Mouse (Mus musculus): ENCODE results near the gene C1qtnf6. TPM values are rescaled to one million over a fixed set of nuclear protein-coding genes. Genes with fewer than 3 reads are reported as not detected.
A peak's percentile ranks its signal among the peaks of the same experiment; 100 is the strongest.

C1qtnf6 gene
- total RNA-seq, 2 experiments from 2014 or later = 63.6 to 64.5 TPM

DNA sequence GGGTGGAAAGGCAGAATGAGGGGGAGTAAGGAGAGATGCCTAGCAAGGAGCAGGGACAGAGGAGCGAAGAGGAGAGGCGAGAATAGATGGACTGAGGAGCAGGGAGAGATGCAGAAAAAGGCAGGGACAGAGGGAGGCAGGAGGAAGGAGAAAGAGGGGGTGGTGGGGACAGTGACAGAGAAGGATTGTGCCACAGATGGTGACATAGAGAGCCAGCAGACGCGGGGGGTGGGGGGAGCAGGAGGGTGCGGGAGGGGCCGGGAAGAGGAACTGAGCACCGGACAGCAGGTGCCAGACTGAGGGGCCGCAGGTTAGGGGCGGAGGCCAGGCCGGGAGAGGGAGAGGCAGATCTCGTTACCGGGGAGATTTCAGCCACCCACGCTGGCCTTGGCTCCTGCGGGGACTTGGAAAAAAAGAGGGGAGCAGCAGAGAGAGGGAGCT is 13.4 kb upstream of the C1qtnf6 start, which contains the start of gene Sstr3:
TSS of gene Sstr3 (minus strand) at position 125 of the 441 bp plus-strand sequence.
- DNase-seq = no peak

DNA sequence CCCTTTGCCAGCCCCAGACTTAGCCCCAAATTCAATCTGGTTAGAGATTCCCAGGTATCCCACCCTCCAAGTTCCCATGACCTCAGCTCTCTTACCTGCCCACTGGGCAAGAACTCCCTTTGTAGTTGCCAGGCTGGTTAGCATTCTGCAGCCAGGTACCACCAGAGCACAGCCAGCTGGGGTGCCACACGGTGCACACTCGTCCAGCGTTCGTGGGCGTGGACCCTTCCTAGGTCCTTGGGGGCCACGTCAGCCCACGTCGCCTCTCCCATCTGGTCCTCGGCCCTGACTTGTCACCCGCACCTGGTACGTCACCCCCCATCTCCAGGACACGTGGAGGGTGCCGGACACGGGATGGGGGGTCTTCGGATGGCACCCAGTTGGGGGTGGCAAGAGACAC is 12.8 kb upstream of the C1qtnf6 start:
- no peak for DNase-seq

DNA sequence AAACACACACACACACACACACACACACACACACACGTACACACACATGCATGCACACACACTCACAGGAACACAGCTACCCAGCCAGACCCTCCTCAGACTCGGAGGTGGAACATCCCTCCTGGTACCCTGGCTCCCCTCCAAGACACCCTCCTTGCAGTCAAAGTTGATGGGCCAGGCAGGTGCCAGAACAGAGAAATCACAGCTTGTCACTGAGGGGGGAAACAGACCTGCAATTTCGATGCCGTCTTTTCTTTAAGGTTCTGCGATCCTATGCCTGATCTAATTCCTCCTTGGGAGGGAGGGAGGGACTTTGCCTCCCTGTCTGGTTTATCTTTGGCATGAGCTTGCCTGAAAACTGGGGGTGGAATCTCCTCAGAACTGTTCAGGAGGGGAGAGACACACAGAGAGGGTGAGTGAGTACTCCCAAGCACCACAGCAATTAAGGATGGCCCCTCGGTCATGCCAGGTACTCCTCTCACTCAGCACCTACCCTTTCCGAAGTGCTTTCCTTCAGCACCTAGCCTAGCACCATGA is 11.6 kb upstream of the C1qtnf6 start:
- DNase-seq = no peak

DNA sequence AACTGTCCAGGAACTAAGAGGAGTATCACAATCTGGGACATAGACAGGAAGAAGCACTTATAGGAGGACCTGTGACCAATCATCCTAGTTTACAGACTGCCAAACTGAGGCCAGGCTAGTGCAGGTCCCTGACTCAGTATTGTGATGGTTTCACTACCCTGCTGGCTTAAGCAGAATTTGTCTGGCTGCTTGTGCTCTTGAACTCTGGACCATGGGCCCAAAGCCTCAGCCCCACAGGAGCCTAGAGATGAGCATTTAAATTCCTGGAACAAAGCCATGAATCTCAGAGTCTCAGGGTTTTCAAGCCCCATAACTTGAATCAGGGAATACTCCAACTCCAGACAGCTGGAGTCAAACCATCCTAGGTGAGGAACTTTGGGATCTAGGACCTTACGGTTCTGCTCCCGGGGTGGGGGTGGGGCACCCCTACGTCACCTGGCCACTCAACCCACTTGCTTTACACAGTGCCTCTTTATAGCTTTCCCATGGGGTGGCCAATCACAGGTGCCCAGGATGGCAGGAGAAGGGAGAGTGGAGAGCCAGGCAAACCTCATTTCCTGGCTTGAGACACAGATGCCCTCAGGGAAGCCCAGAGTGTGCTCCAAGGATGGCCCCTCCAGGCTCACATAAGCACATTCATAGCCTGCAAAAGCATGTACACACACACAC is 11.0 kb upstream of the C1qtnf6 start:
- no peak for DNase-seq

DNA sequence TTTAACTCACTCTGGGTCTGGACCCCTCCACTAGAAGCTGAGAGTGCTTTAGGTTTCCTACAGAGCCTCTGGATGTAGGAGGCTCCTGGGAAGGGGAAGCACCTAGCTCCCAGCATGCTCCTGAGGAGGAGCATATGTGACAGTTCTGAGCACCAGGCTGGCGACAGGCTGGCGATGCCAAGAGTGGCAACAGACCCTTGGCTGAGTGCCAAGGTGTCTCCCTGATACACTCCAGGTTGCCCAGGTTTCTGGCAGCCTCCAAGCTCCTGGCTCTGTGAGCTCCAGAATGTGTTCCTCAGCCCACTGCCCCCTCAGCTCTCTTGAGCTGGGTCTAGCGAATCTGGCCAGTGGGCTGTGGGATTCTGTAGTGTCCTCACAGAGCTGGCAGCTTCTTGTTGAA is 10.4 kb upstream of the C1qtnf6 start:
- DNase-seq = peak; percentile 76

DNA sequence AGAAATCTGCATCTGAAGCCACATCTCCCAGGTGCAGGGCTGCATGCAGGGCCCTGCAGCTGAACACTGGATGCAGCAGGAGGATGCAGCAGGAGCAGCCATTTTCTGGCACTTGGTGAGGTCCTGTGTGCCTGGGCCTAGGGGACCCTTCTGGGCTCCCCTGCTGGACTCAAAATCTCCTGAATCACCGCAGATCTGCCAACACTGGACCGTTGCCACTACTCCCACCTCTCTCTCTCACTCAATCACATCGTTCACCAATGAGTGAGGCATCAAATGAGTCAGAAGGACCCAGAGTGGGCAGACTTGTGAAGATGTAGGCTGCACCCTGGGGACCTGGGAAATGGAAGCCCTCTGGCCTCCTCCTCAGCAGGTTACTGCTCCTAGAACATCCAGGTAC is 9.8 kb upstream of the C1qtnf6 start:
- no peak for DNase-seq

DNA sequence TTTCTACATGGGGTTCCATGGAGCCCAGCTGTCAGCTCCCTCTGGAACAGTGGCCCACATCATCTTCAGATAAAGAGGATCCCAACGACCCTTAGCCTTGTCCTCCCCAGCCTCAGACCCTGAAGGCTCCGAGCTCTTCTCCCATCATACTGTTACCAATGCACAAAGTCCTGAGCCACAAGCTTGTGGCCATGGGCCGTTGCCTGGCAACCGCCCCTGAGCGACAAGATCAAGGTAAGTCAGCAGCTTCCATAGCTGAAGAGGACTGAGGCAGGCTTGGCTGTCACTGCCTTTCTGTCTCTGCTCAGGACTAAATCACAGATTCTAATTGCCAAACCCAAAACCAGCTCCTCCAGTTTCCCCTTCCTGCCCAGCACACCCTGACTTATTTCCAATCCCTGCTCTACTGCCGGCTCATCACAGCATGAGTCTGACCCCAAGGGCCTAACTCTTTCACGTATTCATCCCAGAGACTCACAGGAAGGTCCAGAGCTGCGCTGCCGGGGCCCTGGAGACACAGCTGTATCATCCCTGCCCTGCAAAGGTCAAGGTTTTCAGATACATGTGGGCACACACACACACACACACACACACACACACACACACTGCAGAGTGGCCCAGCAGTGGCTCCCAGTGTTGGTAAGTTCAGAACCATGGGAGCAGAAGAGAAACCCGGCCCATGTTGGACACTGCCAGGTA is 4.7 kb upstream of the C1qtnf6 start:
- DNase-seq = no peak

DNA sequence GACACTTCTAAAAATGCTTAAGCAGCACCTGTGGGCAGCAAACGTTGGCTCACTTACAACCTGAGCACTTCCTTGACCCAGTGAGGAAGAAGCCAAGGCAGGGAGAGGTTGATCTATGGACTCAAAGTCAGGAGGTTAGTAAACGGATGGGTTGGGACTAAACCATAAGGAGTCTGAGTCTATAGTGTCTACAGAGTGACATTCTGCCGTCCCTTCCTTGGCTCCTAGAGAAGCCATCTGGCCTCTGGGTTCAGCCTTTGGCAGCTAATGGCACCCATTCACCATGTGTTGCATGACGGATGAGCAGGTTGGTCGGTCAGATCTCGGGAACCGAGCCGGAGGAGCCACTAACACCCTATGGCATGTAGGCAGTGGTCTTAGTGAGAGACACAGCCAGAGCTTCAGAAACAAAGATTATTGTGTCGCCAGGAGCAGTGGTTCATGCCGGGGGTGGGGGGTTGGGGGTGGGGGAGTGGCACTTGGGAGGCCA is 2.2 kb upstream of the C1qtnf6 start:
- no peak for DNase-seq

DNA sequence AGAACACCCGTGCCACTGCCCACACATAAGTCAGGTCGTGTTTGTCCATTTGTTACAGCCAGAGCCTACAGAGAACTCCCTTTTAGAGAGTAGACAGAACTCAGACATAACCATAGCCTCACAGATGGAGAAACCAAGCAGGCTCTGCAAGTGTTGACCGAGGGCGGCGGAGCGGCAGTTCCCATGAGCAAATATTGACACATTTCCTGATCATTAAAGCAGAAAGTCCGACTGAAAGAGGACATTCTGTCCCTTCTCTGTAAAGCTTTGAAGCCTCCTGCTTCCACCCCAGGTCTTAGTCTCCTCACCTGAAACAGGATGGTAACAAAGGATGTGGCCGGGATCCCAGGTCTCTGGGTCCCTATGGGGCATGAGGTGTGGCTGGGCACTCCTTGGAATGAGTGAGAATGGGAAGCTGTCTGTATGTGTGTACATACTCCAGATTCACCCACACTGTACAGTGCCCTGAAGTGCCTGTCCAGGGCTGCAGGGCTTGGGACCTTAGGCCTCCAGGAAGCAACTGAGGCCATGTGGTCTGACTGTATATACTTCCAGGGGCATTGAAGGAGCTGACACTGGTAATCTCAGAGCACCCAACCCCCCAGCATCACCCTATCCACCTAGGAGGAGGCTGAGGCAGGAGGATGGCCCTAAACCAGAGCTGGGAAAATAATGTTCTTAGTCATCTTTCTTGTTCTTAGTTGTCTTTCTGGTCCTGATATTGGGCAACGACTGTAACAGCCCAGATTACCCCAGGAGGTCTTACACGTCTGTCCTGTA is 1.5 kb upstream of the C1qtnf6 start:
- no peak for DNase-seq

DNA sequence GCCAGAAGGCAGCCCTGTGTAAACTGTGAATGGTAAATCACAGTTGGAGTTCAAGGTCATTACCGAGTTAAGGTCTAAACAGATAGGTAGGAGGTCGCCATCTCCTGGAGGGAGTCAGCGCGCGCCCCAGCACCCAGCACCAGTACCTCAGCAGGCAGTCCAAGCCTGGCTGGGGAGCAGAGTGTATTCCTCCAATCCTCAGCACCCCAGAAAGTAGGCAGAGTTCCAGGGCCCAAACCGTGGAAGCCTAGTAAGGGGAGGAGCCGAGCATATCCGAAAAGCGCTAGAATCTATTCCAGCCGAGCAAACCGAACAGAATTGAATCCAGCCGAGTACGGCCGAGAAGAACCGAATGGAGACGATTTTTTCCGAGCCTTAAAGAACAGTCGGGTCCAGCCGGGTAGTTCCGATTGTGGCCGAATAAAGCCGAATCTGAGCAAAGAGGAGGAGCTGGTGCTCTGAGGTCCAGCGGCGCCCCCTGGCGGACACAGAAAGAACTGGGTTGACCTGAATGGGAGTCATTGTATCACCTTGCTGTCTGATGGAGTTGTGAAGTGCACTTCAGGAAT is 769 bp upstream of the C1qtnf6 start:
- peak; percentile 99 for DNase-seq

DNA sequence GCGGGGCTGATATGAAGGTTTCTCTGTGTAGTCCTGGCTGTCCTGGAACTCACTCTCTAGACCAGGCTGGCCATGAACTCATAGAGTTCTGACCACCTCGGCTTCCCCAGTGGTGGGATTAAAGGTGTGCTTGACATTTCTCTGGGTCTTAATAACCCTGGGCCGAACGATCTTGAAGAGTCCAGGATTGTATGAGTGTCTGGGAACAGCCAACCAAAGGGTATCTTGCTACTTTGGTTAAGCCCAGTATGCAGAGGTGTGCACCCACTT is 170 bp upstream of the C1qtnf6 start:
- DNase-seq = no peak

DNA sequence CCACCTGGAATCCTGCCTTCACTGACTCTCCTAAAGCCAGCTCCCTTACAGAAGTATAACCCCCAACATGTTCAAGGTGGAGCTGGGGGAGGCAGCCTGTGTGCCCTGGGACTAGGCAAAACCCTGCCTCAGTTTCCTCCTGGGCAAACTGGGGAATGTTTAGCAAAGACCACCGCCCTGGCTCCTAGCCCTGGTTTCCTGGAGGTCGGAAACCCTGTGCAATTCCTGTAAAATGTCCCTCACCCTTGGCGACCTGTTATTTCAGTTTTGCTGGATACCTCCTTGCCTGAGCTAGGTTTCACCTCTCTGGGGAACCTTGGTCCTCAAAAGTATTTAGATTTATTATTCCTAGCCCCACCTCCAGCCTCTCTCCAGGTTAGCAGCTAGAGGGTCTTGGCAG is 1.1 kb downstream of the C1qtnf6 start:
- no peak for DNase-seq

DNA sequence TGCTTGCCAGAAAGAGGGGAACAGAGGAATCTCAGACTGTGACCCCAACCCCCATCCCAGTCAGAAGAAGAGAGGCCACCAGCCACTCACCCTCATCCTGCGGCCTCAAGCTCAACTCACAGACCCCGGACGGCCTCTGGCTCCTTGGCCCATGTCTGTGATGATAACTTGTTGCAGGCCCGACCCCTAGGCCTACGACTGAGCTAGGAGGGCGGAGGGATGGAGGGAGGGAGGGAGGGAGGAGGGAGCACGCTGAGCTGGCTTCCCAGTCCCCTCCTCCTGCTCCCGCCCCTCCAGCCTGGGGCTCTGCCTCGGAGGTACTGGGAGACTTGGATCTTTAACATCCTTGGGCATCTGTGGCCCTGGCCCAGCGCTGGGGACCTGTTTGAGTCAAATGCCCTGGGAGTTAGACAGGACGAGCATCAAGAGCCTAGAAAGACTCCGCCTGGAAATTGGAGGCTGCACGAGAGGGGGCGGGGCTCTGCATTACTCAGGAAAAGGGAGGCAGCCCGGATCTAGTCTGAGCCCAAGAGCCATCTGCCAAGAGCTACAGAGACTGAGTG is 1.7 kb downstream of the C1qtnf6 start:
- peak; percentile 82 for DNase-seq

DNA sequence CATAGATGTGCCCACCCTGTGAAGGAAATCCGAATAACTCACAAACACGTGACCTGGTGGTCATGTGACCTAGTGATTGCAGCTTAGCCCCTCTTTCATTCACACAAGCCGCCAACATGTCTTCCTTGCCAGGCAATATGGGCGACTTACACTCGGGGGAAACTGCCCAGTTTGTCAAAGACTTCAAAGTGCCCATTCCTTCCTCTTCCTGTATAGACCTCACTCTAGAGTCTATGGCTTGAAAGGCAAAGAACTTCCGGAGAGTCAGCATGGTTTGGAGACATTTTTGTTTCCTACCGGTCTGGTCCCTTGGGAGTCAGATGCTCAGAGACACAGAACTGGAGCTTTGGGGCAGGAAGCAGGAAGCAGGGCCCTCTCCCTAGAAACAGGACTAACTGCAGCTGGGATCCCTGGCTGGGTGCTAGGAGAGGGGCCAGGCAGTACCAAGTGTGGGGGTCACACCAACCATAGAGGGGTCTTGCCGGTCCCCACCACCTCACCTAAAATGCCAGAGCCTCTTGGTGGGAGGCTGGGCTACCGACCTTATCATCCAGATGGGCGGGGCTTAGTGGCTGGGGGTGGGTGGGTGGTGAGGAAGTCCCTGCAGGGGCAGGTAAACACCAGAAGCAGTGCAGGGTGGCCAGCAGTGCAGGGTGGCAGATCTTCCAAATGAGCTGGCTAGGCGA is 2.3 kb downstream of the C1qtnf6 start:
- peak; percentile 56 for DNase-seq

DNA sequence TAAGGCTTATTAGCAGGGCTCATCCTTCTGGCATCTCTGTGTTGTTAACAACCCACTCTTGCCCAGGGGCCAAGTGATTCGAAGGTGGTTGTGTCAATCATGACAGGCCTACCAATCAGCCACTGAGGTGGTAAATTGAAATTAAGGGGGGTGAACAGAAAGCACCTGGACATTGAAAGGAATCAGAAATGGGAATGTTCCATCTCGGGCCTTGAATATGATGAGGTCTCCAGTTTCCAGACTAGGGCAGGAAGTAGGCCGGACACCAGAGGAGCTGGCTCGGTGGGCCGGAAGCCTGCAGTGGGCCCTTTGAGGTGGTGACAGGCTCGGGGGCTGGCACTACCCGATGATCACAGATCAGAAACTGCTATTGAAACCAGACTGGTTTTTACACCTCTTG is 3.2 kb downstream of the C1qtnf6 start:
- DNase-seq = peak; percentile 69

DNA sequence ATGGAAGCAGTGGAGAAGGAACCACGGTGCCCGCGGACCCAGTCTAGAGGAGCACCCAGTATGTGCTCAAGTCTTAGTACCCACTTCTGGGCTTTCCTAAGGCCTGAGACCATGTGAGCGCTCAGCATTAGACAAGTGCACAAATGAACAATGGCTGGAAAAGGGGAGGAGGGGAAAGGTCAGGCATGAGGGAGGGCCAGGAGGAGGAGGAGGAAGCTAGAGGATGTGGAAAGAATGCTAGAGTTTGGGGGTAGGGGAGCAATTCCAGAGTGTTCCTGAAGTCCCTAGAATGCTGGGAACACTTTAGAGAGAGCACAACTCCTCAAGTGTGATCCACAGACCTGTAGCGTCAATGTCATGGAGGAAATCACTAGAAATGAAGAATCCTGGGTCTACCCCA is 7.1 kb downstream of the C1qtnf6 start:
- DNase-seq = no peak

DNA sequence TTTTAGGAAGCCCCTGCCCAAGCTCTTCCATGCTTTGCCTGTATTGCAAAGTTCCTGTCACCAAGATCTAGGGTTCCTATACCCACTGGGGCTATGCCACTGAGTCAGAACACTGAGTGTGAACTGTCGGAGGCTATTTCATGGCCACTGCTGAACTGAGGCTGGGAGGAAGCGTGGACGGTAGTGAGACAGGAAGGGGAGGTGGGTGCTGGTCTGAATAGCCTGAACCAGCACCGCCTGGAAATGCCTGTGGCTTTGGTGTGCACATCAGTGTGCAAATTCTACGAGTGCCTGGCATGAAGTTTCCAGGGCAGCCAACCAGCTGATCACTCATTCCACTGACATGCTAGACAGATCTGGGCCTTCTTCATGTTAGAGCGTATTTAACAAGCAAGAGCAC is 9.3 kb downstream of the C1qtnf6 start:
- no peak for DNase-seq

DNA sequence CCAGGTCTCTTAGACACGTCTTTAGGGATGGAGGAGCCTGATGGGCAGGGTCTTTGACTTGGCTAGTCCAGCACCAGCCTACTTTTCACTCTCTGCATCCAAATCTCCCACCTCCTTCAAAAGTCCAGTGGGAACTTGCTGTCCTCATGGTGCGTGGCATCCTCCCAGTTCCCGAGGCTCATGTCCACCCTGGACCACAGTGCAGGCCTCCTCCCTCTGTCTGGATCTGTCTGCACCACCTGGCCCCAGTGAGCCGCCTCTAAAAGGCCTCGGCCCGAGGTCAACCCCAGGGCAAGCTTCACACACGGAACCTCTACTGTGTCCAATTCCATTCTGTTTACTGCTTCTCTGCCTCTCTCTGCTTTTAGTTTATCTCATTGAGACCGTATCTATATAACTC is 9.9 kb downstream of the C1qtnf6 start:
- no peak for DNase-seq

DNA sequence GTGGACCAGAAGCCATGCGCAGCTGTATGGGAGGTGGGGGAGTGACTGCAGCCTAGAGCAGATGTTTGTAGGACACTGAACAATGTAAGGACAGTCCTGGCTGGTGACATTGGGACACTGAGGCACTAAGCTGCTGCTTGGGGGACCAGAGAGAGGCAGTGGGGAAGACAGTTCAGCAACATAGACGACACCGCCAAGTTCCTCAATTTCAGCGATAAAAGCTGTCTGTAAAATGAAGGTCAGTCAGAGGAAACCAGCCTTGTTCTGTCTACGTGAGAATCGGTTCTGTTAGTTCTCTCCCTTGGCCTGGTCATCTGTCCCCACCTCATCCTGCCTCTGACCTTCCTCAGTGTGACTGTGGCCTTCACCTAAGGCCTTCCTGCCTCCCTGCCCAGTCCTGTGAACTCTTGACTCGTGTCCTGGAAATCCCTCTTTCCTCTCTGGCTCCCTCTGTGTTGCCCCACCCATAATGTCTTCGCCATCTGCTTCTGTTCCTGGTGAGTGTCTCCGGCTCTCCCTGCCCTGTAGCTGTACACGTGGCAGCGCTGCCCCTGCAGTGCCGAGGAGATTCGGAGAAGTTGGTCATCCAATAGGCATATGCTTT is 11.0 kb downstream of the C1qtnf6 start:
- peak; percentile 60 for DNase-seq

DNA sequence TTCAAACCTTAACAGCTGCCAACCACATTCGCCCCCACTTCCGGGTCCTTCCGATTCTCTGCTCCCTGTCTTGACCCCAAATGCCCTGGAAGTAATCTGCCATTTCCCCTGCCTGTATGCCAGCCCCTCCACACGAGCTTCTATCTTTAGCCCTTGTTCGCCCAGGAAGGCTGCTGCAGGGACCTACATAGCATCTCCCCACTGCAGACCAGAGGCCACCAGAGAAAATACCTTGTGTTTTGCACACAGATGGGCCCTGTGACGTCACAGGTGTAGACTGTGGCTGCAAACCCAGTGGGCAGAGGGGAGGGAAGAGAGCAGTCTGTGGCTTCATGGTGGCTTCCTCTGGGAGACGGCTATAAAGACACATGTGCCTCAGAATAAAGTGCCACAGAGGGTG is 13.0 kb downstream of the C1qtnf6 start:
- DNase-seq = no peak

DNA sequence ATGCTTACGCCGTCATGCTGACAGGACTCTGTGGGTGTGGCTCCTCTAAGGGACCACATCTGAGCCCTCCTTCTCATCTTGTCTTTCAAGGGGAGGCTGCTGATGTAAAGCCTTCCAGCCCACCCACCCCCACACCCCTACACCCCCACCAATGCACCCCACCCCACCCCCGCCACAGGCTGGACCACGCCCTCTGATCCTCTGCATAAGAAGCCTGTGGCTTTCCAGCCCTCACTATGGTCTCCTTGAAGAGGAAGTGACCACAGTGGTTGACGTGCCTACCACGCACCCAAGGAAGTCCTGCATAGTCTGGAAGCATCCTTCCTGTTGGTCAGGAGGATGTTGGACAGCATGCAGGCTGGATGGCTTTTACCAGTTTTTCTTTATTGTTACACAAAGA is 15.5 kb downstream of the C1qtnf6 start:
- DNase-seq = no peak
